Mouse (Mus musculus) limb, embryonic 13.5 days (tissue): ENCODE measurements around the gene Cabp1. TPM values are rescaled to one million over a fixed set of nuclear protein-coding genes. Genes with fewer than 3 reads are reported as not detected.

ENCODE experiments used
- ATAC-seq: fragments of 200-750 bp; cut with Nextera tagmentation; 2 replicates; pipeline ENCODE4 v1.8.0; 2017; ENCODE audit warnings: low read depth, moderate number of reproducible peaks, moderate TSS enrichment; ENCODE audit not compliant: low FRiP score
- H3K27ac ChIP-seq: fragments of 300-500 bp; sonication (generic); 2 replicates; pipeline ENCODE4 v1.5.1; 2015; ENCODE audit warnings: inconsistent platforms, mild to moderate bottlenecking, moderate library complexity
- H3K27me3 ChIP-seq: fragments of 300-500 bp; sonication (generic); 2 replicates; pipeline ENCODE4 v1.6.1; 2015; ENCODE audit warnings: mild to moderate bottlenecking, inconsistent platforms
- H3K36me3 ChIP-seq: fragments of 300-500 bp; sonication (generic); 2 replicates; pipeline ENCODE4 v1.6.1; 2015; ENCODE audit warnings: inconsistent platforms, mild to moderate bottlenecking, moderate library complexity
- H3K4me1 ChIP-seq: fragments of 300-500 bp; sonication (generic); 2 replicates; pipeline ENCODE4 v1.6.1; 2015; ENCODE audit warnings: inconsistent platforms
- H3K4me2 ChIP-seq: fragments of 300-500 bp; sonication (generic); replicated peaks from 2 replicates; pipeline ENCODE4 v1.6.1; 2015; ENCODE audit warnings: inconsistent platforms, mild to moderate bottlenecking, moderate library complexity
- H3K4me3 ChIP-seq: fragments of 300-500 bp; sonication (generic); 2 replicates; pipeline ENCODE4 v1.5.1; 2015; ENCODE audit warnings: moderate library complexity, mild to moderate bottlenecking, inconsistent platforms
- H3K9ac ChIP-seq: fragments of 300-500 bp; sonication (generic); 2 replicates; pipeline ENCODE4 v1.6.1; 2015; ENCODE audit warnings: mild to moderate bottlenecking, inconsistent platforms
- H3K9me3 ChIP-seq: fragments of 300-500 bp; sonication (generic); 2 replicates; pipeline ENCODE4 v1.6.1; 2016; ENCODE audit warnings: inconsistent platforms
- whole genome bisulfite sequencing: fragments of 180-500 bp; shearing (Covaris S2); methylation state at CpG from one replicate; pipeline ENCODE4 v1.1.7; 2015; 5-methylcytosine and 5-hydroxymethylcytosine counted together
- polyA plus RNA-seq: library from polyadenylated mRNA; unstranded; fragments of >200 nt; fragmentation: Nextera tagmentation; extraction: Ambion mirVana; gene quantifications from 2 replicates; pipeline ENCODE4 v1.2.1, GENCODE M21; 2015

Gene Cabp1
- polyA plus RNA-seq, 1 experiment from 2014 or later: 0.75 TPM

- Histone ChIP-seq H3K9ac (no peak overlapping the region), H3K27me3 (peaks cover 18% of the 10 kb centered on the region; the same call in 1 of the 2 replicates), H3K36me3 (no peaks in the 10 kb centered on the region), H3K9me3 (no peaks in the 10 kb centered on the region), H3K4me2 (no peak overlapping the region), H3K4me1 (peaks cover 21% of the 10 kb centered on the region), H3K4me3 (no peak overlapping the region), H3K27ac (no peak overlapping the region)
- 58% methylated on average over 5 of the region's 5 CpGs for WGBS
- no peak for ATAC-seq
Measured at GRCm38 (mm10) chr5:115207244-115207643, 13.1 kb upstream of the Cabp1 start.

GRCm38 (mm10) chr5:115204562-115205311 is 10.6 kb upstream of the Cabp1 start:
- Histone ChIP-seq H3K36me3 (no peaks in the 10 kb centered on the region), H3K9me3 (no peaks in the 10 kb centered on the region), H3K27me3 (peaks cover 18% of the 10 kb centered on the region; the same call in 1 of the 2 replicates), H3K27ac (no peak overlapping the region), H3K4me1 (peaks cover 21% of the 10 kb centered on the region), H3K9ac (peak overlapping the region; percentile 59), H3K4me3 (peak overlapping the region; percentile 37), H3K4me2 (peak overlapping the region; percentile 64)
- WGBS: 4% methylated on average over 31 of the region's 31 CpGs
- 0 out of 2 replicates have a peak, but pooled peaks have one; percentile 44 for ATAC-seq

GRCm38 (mm10) chr5:115203735-115204561 is 9.8 kb upstream of the Cabp1 start:
- 22% methylated on average over 23 of the region's 23 CpGs for WGBS
- peaks cover 21% of the 10 kb centered on the region for H3K4me1 ChIP-seq
- peaks cover 18% of the 10 kb centered on the region; the same call in 1 of the 2 replicates for H3K27me3 ChIP-seq
- no peak overlapping the region for H3K27ac ChIP-seq
- H3K4me3 ChIP-seq: peak overlapping the region; percentile 37
- H3K9me3 ChIP-seq: no peaks in the 10 kb centered on the region
- H3K36me3 ChIP-seq: no peaks in the 10 kb centered on the region
- peak overlapping the region; percentile 59 for H3K9ac ChIP-seq
- ATAC-seq: 0 out of 2 replicates have a peak, but pooled peaks have one; percentile 32
- peak overlapping the region; percentile 64 for H3K4me2 ChIP-seq

- no peaks in the 10 kb centered on the region for H3K9me3 ChIP-seq
- H3K4me1 ChIP-seq: peaks cover 32% of the 10 kb centered on the region
- peak overlapping the region; percentile 64 for H3K4me3 ChIP-seq
- 3% methylated on average over 12 of the region's 12 CpGs for WGBS
- H3K36me3 ChIP-seq: no peaks in the 10 kb centered on the region
- H3K27ac ChIP-seq: no peak overlapping the region
- 0 out of 2 replicates have a peak overlapping the region, but pooled peaks have one; percentile 69 for H3K9ac ChIP-seq
- H3K27me3 ChIP-seq: peaks cover 59% of the 10 kb centered on the region
- H3K4me2 ChIP-seq: peak overlapping the region; percentile 100
- no peak for ATAC-seq
Measured at GRCm38 (mm10) chr5:115194626-115195221, 543 bp upstream of the Cabp1 start.

- ATAC-seq: peak; percentile 44; the same call in 1 of the 2 replicates
- H3K4me3 ChIP-seq: peak overlapping the region; percentile 64
- H3K27me3 ChIP-seq: peaks cover 66% of the 10 kb centered on the region
- no peaks in the 10 kb centered on the region for H3K36me3 ChIP-seq
- H3K4me1 ChIP-seq: peaks cover 32% of the 10 kb centered on the region
- peak overlapping the region; percentile 100 for H3K4me2 ChIP-seq
- no peak overlapping the region for H3K27ac ChIP-seq
- H3K9me3 ChIP-seq: no peaks in the 10 kb centered on the region
- peak overlapping the region; percentile 69 for H3K9ac ChIP-seq
- under 1% methylated on average over 34 of the region's 34 CpGs for WGBS
Measured at GRCm38 (mm10) chr5:115193226-115193625, 955 bp downstream of the Cabp1 start.

GRCm38 (mm10) chr5:115192828-115193195 is 1.4 kb downstream of the Cabp1 start:
- no peak for ATAC-seq

GRCm38 (mm10) chr5:115191880-115192827 is 2.0 kb downstream of the Cabp1 start:
- Histone ChIP-seq H3K27ac (no peak overlapping the region), H3K9ac (no peak overlapping the region), H3K4me1 (peaks cover 38% of the 10 kb centered on the region), H3K36me3 (no peaks in the 10 kb centered on the region), H3K4me2 (peak overlapping the region; percentile 100), H3K9me3 (no peaks in the 10 kb centered on the region), H3K27me3 (peaks cover 73% of the 10 kb centered on the region), H3K4me3 (peak overlapping the region; percentile 64)
- ATAC-seq: no peak
- WGBS: 5% methylated on average over 29 of the region's 29 CpGs

More at GRCm38 (mm10) chr5:115192828-115193195, 1.4 kb downstream of the Cabp1 start:
- Histone ChIP-seq H3K4me1 (peaks cover 32% of the 10 kb centered on the region), H3K36me3 (no peaks in the 10 kb centered on the region), H3K9ac (0 out of 2 replicates have a peak overlapping the region, but pooled peaks have one; percentile 69), H3K9me3 (no peaks in the 10 kb centered on the region), H3K27ac (no peak overlapping the region), H3K4me3 (peak overlapping the region; percentile 64), H3K27me3 (peaks cover 67% of the 10 kb centered on the region), H3K4me2 (peak overlapping the region; percentile 100)
- WGBS: 14% methylated on average over 7 of the region's 7 CpGs

GRCm38 (mm10) chr5:115190081-115190480 is 4.1 kb downstream of the Cabp1 start:
- 65% methylated on average over 12 of the region's 12 CpGs for WGBS

GRCm38 (mm10) chr5:115188824-115189223 is 5.4 kb downstream of the Cabp1 start:
- Histone ChIP-seq H3K9me3 (no peaks in the 10 kb centered on the region), H3K36me3 (no peaks in the 10 kb centered on the region), H3K4me1 (peaks cover 39% of the 10 kb centered on the region), H3K27ac (no peak overlapping the region), H3K4me3 (no peak overlapping the region), H3K4me2 (no peak overlapping the region), H3K9ac (no peak overlapping the region), H3K27me3 (peaks cover 72% of the 10 kb centered on the region)
- no peak for ATAC-seq
- 53% methylated on average over 5 of the region's 5 CpGs for WGBS

More at GRCm38 (mm10) chr5:115190081-115190480, 4.1 kb downstream of the Cabp1 start:
- no peaks in the 10 kb centered on the region for H3K9me3 ChIP-seq
- peaks cover 84% of the 10 kb centered on the region for H3K27me3 ChIP-seq
- H3K27ac ChIP-seq: no peak overlapping the region
- H3K36me3 ChIP-seq: no peaks in the 10 kb centered on the region
- H3K9ac ChIP-seq: no peak overlapping the region
- H3K4me3 ChIP-seq: no peak overlapping the region
- H3K4me1 ChIP-seq: peaks cover 48% of the 10 kb centered on the region
- H3K4me2 ChIP-seq: no peak overlapping the region
- no peak for ATAC-seq

- peak; percentile 80 for ATAC-seq
- H3K4me3 ChIP-seq: 0 out of 2 replicates have a peak overlapping the region, but pooled peaks have one; percentile 2
- no peaks in the 10 kb centered on the region for H3K9me3 ChIP-seq
- H3K36me3 ChIP-seq: no peaks in the 10 kb centered on the region
- H3K9ac ChIP-seq: no peak overlapping the region
- WGBS: 16% methylated on average over 26 of the region's 26 CpGs
- H3K4me2 ChIP-seq: peak overlapping the region; percentile 50
- peaks cover 58% of the 10 kb centered on the region for H3K27me3 ChIP-seq
- H3K27ac ChIP-seq: no peak overlapping the region
- peaks cover 25% of the 10 kb centered on the region for H3K4me1 ChIP-seq
Measured at GRCm38 (mm10) chr5:115187188-115188131, 6.7 kb downstream of the Cabp1 start.
